Mouse (Mus musculus) kidney, adult 11 months (tissue): Measurements from ENCODE around the gene Ints6.

Experiments
- DNase-seq: peaks from one replicate; pipeline ENCODE4 v3.0.0; 2022

The Ints6 gene

GRCm38 (mm10) chr14:62761036-62761881, at the start of gene Ints6:
Ints6 (minus strand) TSS chr14:62761169.
- peak; percentile 100 for DNase-seq

GRCm38 (mm10) chr14:62808661-62809523, 47.9 kb upstream of the Ints6 start:
- no peak for DNase-seq

- no peak for DNase-seq
These were observed 46.0 kb upstream of the Ints6 start for GRCm38 (mm10) chr14:62806921-62807320.

- DNase-seq = no peak
These were observed 42.2 kb upstream of the Ints6 start for GRCm38 (mm10) chr14:62803204-62803603.

GRCm38 (mm10) chr14:62800791-62801190, 39.8 kb upstream of the Ints6 start:
- no peak for DNase-seq

- no peak for DNase-seq
These were observed 37.7 kb upstream of the Ints6 start for GRCm38 (mm10) chr14:62798608-62799101.

GRCm38 (mm10) chr14:62795719-62796118, 34.8 kb upstream of the Ints6 start:
- no peak for DNase-seq

- DNase-seq = no peak
These were observed 28.3 kb upstream of the Ints6 start for GRCm38 (mm10) chr14:62789282-62789681.

- no peak for DNase-seq
These were observed 22.0 kb upstream of the Ints6 start for GRCm38 (mm10) chr14:62782981-62783380.

- DNase-seq = no peak
These were observed 19.7 kb upstream of the Ints6 start for GRCm38 (mm10) chr14:62780520-62781316.

- DNase-seq = no peak
These were observed 17.1 kb upstream of the Ints6 start for GRCm38 (mm10) chr14:62778095-62778494.

GRCm38 (mm10) chr14:62775034-62775433, 14.1 kb upstream of the Ints6 start:
- no peak for DNase-seq

GRCm38 (mm10) chr14:62774246-62774645, 13.3 kb upstream of the Ints6 start:
- DNase-seq = peak; percentile 59

- peak; percentile 33 for DNase-seq
These were observed 12.8 kb upstream of the Ints6 start for GRCm38 (mm10) chr14:62773766-62774165.

GRCm38 (mm10) chr14:62765398-62765797, 4.4 kb upstream of the Ints6 start:
- DNase-seq = no peak

GRCm38 (mm10) chr14:62764371-62764770, 3.4 kb upstream of the Ints6 start:
- DNase-seq = no peak

- DNase-seq = no peak
These were observed 974 bp upstream of the Ints6 start for GRCm38 (mm10) chr14:62761943-62762342.

GRCm38 (mm10) chr14:62760321-62761035, 491 bp downstream of the Ints6 start:
- peak; percentile 73 for DNase-seq

GRCm38 (mm10) chr14:62759771-62760320, 1.1 kb downstream of the Ints6 start:
- peak; percentile 79 for DNase-seq

- no peak for DNase-seq
These were observed 2.3 kb downstream of the Ints6 start for GRCm38 (mm10) chr14:62758714-62759113.

GRCm38 (mm10) chr14:62755095-62755640, 5.8 kb downstream of the Ints6 start:
- no peak for DNase-seq
